In genomic region chr4:137046110-137046509, GRCm38 (mm10) we compare ENCODE assay signal across 20 mouse cellular contexts. TPM values are rescaled to one million over a fixed set of nuclear protein-coding genes. Genes with fewer than 3 reads are reported as not detected.
DNase-seq lines count a peak whose midpoint lies in the region; ATAC-seq lines count a peak whose summit lies in the region.
"Had no signal": no experiment of that assay in that cellular context is flagged by ENCODE, and none has a peak within 500 bp of the region (broad histone marks: within the 10 kb centered on the region; RNA-seq: fewer than 3 reads in every experiment).

No protein-coding gene starts in this region.

- H3K9me3 ChIP-seq in midbrain, embryonic 11.5 days (ENCODE audit: control insufficient read depth, low read length), result no peaks in the 10 kb centered on the region
- peaks cover 8% of the 10 kb centered on the region; the same call in 1 of the 2 replicates for H3K9me3 ChIP-seq in midbrain, embryonic 10.5 days (replicated peaks)
- H3K9me3 ChIP-seq: G1E had no signal

- no peak overlapping the region for H3K9ac ChIP-seq in midbrain, embryonic 11.5 days (ENCODE audit: low read length)

- no peaks in the 10 kb centered on the region for H3K36me3 ChIP-seq in midbrain, embryonic 11.5 days (ENCODE audit: control insufficient read depth, insufficient read depth, low read length)
- no peaks in the 10 kb centered on the region for H3K36me3 ChIP-seq in midbrain, embryonic 10.5 days

- H3K4me3 ChIP-seq in midbrain, embryonic 11.5 days (ENCODE audit: low read depth, low read length), result no peak overlapping the region
- H3K4me3 ChIP-seq in midbrain, embryonic 10.5 days, result no peak overlapping the region

- no peak overlapping the region for H3K4me2 ChIP-seq in midbrain, embryonic 11.5 days

- H3K4me1 ChIP-seq in midbrain, embryonic 11.5 days (ENCODE audit: control insufficient read depth, insufficient read depth, low read length), result peaks cover 5% of the 10 kb centered on the region; the same call in 1 of the 2 replicates
- H3K4me1 ChIP-seq in midbrain, embryonic 10.5 days, result peaks cover 36% of the 10 kb centered on the region

- peaks cover 4% of the 10 kb centered on the region; the same call in 1 of the 2 replicates for H3K27me3 ChIP-seq in midbrain, embryonic 11.5 days (ENCODE audit: control insufficient read depth, insufficient read depth, low read length)
- H3K27me3 ChIP-seq in midbrain, embryonic 10.5 days (ENCODE audit: low read depth, poor library complexity, severe bottlenecking), result peaks cover 43% of the 10 kb centered on the region
- H3K27me3 ChIP-seq: Patski had no signal

- 86% methylated on average over 5 of the region's 5 CpGs for WGBS in midbrain, embryonic 11.5 days
- WGBS in midbrain, embryonic 10.5 days, result 90% methylated on average over 5 of the region's 5 CpGs

- DNase-seq in cerebellum, postnatal 25 days, result peak; percentile 38 to 53
- DNase-seq in cerebellum, adult 9-11 months, result no peak
- DNase-seq in midbrain, embryonic 11.5 days (ENCODE audit: low spot score, missing footprints), result peak; percentile 73
- DNase-seq in midbrain, embryonic 10.5 days (ENCODE audit: low spot score), result no peak
- DNase-seq in brain, adult 2 months (ENCODE audit: low read depth, low spot score), result peak; percentile 58
- DNase-seq in layer of hippocampus, adult 9-10 months (ENCODE audit: low spot score), result no peak
- DNase-seq: adrenal gland, adult 2 months; adrenal gland, adult 8-10 months; adrenal gland, postnatal 10 days; adrenal gland, postnatal 14 days; adrenal gland, postnatal 25 days; adrenal gland, postnatal 36 days; B cell, adult 2 months; cerebellum, adult 11 months; cerebellum, adult 11-12 months; cerebellum, adult 18-20 months had no signal

- no peak for ATAC-seq in midbrain, embryonic 11.5 days (ENCODE audit: low FRiP score)
- ATAC-seq: activated CD4-positive, CD25-positive, alpha-beta regulatory T cell, adult 4 months; CD4-positive, CD25-positive, alpha-beta regulatory T cell, adult 4 months; Patski had no signal

- H3K27ac ChIP-seq in midbrain, embryonic 11.5 days (ENCODE audit: low read depth, low read length), result no peak overlapping the region
- H3K27ac ChIP-seq in midbrain, embryonic 10.5 days (replicated peaks), result no peak overlapping the region

RNA-seq across cellular contexts. Expression of gene Zbtb40, which starts 2.5 kb away (rescaled TPM):
- 3.4 and 4.2 TPM in 2 replicates for polyA plus RNA-seq in midbrain, embryonic 11.5 days (2014; fragmentation: Nextera tagmentation; extraction: Ambion mirVana)
- polyA plus RNA-seq in midbrain, embryonic 10.5 days (2016; fragmentation: Nextera tagmentation; extraction: Ambion mirVana), result 4.9 and 5.0 TPM in 2 replicates

Comparison
In these comparisons a context has a peak if more than half of its experiments do, and no peak if none do; other contexts are left out.
1. DNase-seq: peak in cerebellum, postnatal 25 days (2 of 2), midbrain, embryonic 11.5 days (single experiment) and brain, adult 2 months (single experiment); none in cerebellum, adult 9-11 months (single experiment), midbrain, embryonic 10.5 days (single experiment) and layer of hippocampus, adult 9-10 months (single experiment).